Mouse (Mus musculus) urinary bladder, postnatal 36 days (tissue): ENCODE results near the gene Rnf41.

Source experiments
- DNase-seq, 2 experiments: peaks; one replicate each; pipeline ENCODE4 v3.0.0; 2022; ENCODE audit warnings: low spot score in 2 of 2, mixed read lengths in 1 of 2

The Rnf41 gene

GRCm38 (mm10) chr10:128474366-128474765 is 62.9 kb downstream of the Rnf41 start:
- DNase-seq = no peak

- DNase-seq = no peak
These were observed 74.9 kb downstream of the Rnf41 start for GRCm38 (mm10) chr10:128486370-128486769.

GRCm38 (mm10) chr10:128487861-128488712 is 76.6 kb downstream of the Rnf41 start:
- no peak for DNase-seq

GRCm38 (mm10) chr10:128488776-128489175 is 77.3 kb downstream of the Rnf41 start:
- DNase-seq = no peak

- no peak for DNase-seq
These were observed 77.9 kb downstream of the Rnf41 start for GRCm38 (mm10) chr10:128489380-128489779.

GRCm38 (mm10) chr10:128489785-128490184 is 78.3 kb downstream of the Rnf41 start:
- DNase-seq = no peak

GRCm38 (mm10) chr10:128490232-128490631 is 78.8 kb downstream of the Rnf41 start:
- DNase-seq = no peak

- no peak for DNase-seq
These were observed 79.5 kb downstream of the Rnf41 start for GRCm38 (mm10) chr10:128490912-128491311.
